Mouse (Mus musculus): Measurements from ENCODE around the gene Gm17720. TPM values are rescaled to one million over a fixed set of nuclear protein-coding genes. Genes with fewer than 3 reads are reported as not detected.

Gene Gm17720
- total RNA-seq (2017) = not detected in 2 replicates

DNA sequence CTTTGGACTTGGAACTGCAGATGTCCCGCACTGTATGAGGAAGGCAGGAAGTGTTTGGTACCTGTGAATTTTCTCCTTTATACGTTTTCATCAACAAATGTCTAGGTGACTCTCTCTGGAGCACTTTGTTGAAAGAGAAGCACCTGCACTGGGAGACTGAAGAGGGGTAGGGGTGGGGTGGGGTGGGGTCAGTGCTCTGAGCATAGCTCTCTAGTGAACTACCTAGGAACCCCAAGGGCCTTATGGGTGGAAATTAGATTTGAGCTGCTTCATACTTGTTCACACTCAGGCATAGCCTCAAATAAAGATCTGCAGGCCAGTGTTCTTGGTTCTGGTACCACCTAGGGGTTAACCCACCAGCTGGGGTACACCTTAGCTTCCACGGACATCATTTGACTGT, at the start of gene Gm17720:
Gene Gm17720, minus strand, starts transcription at position 101 of the 400 bp plus-strand sequence.
- ATAC-seq (ENCODE audit: extremely low read depth, insufficient number of reproducible peaks, low FRiP score, poor library complexity, severe bottlenecking) = no peak

DNA sequence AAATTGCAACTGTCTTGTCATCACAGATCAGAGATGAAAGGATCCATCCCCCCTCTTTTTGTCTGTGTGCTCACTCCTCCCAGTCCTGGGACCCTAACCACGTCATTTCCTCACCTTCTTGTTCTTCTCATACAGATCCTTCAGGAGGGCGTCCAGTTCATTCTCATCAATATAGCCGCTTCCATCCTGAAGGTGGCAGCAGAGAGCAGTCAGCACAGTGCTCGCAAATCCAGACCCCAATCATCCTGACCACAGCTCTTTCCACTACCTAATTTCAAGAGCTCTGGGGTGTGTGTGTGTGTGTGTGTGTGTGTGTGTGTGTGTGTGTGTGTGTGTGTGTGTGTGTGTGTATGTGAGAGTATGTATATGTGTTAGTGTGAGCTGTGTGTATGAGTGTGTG, 43.0 kb upstream of the Gm17720 start:
- ATAC-seq (ENCODE audit: extremely low read depth, insufficient number of reproducible peaks, low FRiP score, poor library complexity, severe bottlenecking) = no peak

DNA sequence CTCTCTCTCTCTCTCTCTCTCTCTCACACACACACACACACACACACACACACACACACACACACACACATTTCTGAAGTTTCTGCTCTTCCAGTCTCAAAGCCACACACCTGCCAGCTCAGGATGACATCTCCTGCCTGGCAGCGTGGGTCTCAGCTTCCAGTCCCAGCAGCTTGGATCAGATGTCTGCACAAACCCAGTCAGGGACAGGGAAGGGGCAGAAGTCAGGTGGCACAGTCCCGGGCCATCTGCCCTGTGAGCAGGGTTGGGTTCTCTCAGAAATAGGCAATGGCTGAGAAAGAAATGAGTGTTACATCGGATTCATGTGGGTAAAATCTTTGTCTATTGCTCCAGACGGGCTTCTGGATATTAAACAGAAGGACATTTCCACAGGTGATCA, 38.2 kb upstream of the Gm17720 start:
- ATAC-seq (ENCODE audit: extremely low read depth, insufficient number of reproducible peaks, low FRiP score, poor library complexity, severe bottlenecking) = no peak

DNA sequence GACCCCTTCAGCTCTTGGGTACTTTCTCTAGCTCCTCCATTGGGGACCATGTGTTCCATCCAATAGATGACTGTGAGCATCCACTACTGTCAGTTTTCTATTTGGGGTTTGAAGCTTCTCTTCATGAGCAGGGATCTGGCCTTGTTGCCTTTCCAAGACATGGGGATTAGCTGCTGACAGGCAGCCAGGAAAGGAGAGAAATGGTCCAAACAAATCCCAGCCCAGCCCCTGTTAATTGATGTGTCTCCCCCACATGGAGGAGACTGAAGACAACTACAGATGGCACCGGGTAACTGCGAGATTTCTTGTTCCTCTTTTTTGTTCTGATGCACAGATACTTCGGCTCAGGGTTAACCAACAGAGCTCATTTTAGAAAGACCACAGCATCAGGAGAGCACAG, 37.6 kb upstream of the Gm17720 start:
- ATAC-seq (ENCODE audit: extremely low read depth, insufficient number of reproducible peaks, low FRiP score, poor library complexity, severe bottlenecking) = no peak

DNA sequence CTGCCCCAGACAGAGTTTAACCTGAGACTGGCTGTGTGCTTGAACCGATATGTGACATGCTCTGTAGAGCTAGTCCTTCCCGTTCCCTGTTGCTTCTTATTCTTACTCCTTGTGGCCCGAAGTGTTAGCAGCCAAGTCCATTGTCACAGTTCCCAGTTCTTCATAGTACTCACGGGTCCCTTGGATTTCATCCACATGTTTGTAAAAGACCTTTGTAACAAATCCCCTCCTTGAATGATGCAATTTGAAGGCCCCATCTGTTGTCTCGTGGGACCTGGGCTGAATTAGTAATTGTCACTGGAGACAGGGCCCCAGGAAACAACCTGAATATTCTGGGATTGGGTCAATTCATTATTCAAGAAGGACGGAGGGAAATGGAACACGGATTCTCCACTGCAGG, 33.0 kb upstream of the Gm17720 start:
- ATAC-seq (ENCODE audit: extremely low read depth, insufficient number of reproducible peaks, low FRiP score, poor library complexity, severe bottlenecking) = no peak

DNA sequence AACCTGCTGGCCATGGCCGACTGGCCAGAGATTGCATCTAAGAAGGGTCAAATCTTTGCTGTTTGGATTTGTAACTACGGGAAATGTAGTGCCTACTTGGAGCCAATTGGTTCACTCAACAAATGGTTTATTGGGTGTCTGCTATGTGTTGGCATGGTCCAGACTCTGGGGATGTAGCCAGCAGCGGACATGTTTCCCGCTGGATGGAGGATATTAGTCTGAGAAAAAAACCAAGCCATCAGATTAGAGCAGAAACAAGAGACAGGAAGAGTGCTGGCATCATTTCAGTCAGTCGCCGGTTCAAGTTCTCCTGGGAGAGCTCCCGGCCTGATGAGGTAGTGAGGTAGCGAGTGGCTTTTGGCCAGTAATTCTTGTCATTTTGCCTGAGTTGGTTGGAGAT, 31.7 kb upstream of the Gm17720 start:
- ATAC-seq (ENCODE audit: extremely low read depth, insufficient number of reproducible peaks, low FRiP score, poor library complexity, severe bottlenecking) = no peak

DNA sequence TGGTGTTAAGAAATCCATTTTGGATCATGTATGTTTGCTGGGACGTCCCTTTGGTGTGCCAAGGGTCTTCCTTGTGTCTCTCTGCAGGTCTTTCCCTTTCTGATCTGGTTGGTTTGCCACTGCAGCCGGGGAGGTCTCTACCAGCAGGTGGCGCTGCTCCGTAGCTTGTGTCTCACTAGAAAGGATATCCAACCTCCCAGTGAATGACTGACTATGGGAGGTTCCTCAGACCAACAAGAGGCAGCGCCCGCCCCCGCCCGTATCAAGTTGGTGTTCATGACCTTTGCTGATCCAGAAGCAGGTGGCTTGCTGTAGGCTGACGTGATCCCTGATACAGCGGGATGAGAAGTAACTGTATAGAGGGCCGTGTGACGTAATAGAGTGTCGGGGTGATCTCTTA, 28.0 kb upstream of the Gm17720 start:
- ATAC-seq (ENCODE audit: extremely low read depth, insufficient number of reproducible peaks, low FRiP score, poor library complexity, severe bottlenecking) = no peak

DNA sequence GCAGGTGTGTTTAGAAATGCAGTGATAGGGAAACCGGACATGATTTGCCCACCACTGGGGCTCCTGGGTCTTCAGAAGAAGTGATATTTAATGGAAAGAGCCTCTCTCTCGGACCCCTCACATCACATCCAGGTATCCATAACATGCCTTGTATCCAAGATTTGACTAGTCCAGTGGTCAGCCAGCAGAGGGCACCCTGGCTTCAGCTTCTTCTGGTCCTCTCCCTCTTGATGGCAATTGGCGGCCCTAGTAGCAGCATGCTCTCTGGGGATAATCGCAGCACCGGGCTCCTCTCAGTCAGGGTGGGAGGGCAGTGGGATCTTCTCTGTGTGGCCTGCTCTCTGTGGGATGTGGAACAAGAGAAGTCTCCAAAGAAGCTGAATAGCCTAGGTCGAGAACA, 17.2 kb upstream of the Gm17720 start:
- ATAC-seq (ENCODE audit: extremely low read depth, insufficient number of reproducible peaks, low FRiP score, poor library complexity, severe bottlenecking) = no peak

DNA sequence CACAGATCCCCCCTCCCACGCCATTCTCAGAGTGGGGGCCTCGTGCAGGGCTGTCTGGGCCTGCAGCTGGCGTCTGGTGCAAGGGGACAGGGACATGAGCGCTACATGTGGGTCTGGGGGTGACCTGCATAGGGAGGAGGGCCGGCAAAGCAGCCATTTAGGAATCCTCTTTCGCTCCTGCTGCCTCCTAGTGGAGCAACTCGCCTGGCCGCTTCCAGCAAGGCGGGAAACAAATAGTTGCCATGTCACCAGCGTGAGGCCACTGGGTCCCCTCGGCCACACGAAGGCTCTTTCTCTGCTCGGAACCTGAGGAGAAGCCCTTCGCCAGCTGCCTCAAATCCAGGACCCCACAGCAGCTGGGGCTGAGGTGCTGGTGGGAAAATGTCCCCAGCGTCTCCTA, 877 bp downstream of the Gm17720 start:
- no peak for ATAC-seq (ENCODE audit: extremely low read depth, insufficient number of reproducible peaks, low FRiP score, poor library complexity, severe bottlenecking)

DNA sequence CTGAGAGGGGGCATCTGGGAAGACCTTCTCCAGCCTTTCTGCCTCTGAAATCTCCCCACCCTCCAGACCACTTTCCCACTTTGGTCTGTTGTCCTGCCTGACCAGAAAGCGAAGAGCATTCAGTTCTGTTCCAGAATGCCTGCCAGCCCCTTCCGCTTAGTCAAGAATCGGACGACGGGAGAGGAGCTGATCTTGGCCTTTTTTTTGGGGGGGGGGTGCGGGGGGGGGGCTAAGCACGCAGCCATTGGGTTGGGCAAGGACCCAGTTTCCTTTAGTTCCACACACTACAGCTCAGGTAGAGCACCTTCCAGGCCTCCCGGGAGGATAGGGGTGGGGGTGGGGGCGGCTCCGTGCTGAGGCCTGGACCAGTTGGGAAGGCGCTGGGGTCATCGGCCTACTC, 1.6 kb downstream of the Gm17720 start, which contains the start of gene Gm21964:
Gene Gm21964, plus strand, starts transcription at position 301 of the 400 bp plus-strand sequence.
- ATAC-seq (ENCODE audit: extremely low read depth, insufficient number of reproducible peaks, low FRiP score, poor library complexity, severe bottlenecking) = no peak

DNA sequence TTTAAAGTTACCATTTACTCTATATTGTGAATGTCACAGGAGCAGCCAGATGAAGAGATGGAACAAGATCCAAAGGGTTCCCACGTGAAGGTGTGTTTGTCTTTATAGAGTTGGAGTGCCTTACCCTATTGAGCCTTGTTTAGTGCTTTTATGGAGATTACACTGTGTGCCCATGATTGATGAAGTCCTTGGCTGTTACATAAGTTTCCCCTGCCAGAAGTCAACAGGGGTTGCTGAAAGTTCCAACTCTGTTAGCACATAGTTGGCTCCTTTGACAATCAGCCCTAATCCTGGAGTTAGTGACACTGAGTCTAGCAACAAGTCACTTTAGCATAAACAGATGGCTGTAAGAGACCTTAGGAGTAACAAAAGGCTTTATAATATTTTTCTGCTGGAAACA, 10.7 kb downstream of the Gm17720 start:
- ATAC-seq (ENCODE audit: extremely low read depth, insufficient number of reproducible peaks, low FRiP score, poor library complexity, severe bottlenecking) = no peak

DNA sequence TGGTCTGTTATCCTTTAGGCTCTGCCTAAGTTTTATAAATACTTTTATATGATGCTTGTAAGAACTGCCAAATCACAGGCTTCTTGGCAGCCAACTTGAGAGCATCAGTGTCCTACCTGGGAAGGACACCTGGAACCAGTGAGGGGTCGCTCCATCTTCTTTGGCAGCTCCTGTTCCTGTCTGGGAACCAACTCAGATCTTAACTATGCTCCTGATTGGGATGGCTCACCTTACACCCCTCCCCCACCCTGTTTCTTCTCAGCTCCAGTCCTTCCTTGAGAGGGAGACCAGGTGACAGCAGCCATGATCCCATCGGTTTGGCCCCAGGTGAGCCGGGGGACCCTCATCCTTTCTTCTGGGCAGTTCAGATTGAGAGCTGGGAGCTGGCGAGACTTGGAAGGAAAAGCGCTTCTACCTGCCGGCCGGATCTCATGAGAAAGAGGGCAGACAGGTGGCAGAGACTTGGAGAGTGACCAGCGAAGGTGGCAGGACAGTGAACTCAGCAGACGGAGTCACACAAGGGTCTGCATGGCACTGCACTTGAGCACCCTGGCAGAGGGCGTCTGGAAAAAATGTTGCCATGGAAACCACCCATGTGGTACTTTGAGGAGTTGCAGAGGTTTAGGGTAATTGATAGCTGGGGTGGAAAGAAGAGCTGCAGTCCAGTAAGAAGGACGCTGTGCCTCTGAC, 20.0 kb downstream of the Gm17720 start:
- ATAC-seq (ENCODE audit: extremely low read depth, insufficient number of reproducible peaks, low FRiP score, poor library complexity, severe bottlenecking) = no peak

DNA sequence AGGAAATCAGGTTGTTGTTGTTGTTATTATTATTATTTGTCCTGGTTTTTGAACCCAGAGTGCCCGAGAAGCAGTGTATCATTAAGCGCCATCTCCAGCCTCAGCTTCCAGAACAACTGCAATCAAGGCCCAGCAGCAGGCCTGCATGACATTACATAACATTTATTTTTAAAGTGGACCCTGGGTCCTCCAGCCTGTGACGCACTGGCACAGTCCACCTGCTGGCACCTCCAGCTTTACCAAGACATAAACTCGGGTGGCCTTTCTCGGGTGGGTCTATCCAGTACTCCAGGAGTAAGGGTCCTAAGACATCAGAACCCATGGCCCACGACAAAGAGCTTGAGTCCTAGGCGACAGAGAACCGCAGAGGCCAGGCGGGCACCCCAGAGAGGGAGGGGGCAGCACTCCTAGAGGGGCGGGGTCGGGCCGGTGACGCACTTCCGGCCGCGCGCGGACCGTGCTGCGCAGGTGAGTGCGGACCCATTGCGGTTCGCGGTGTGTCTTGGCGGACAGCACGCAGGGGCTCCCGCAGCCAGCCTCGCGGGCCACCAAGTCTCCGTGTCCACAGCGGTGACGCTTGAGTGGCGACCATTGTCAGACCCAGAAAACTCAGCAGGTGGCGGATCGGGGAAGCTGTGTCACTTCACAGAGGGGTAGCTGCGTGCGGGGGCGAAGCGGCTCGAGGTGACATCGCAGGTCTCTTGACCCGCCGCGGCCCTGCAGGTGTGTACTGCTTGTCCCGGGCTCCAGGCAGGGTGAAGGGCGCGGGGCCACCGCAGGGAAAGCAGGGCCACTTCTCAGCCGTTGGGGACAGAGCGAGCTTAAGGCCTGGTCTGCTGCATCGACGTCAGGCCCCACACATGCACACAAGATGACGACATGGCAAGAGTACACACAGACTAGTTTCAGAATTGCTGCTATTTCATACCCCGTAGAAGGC, 23.0 kb downstream of the Gm17720 start, which contains the start of gene Zfp612:
Gene Zfp612, plus strand, starts transcription at position 465 of the 940 bp plus-strand sequence.
- ATAC-seq (ENCODE audit: extremely low read depth, insufficient number of reproducible peaks, low FRiP score, poor library complexity, severe bottlenecking) = no peak

DNA sequence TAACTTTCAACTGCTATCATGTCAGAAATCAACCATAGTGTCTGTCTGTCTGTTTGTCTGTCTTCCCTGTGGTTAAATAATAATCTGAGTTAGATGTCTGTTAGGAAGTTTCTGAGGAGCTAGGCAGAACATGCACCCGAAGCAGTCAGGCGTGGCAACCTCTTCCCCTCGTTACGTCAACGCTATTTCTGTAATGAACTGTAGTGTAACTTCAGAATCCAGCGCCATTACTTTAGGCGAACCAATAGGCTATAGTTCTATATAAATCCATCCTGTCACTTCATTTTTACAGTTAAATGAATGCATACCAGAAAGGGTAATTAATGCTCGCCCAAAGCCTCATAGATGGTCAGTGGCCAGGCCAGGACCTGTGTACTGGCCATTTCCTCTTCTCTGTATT, 28.1 kb downstream of the Gm17720 start:
- no peak for ATAC-seq (ENCODE audit: extremely low read depth, insufficient number of reproducible peaks, low FRiP score, poor library complexity, severe bottlenecking)

DNA sequence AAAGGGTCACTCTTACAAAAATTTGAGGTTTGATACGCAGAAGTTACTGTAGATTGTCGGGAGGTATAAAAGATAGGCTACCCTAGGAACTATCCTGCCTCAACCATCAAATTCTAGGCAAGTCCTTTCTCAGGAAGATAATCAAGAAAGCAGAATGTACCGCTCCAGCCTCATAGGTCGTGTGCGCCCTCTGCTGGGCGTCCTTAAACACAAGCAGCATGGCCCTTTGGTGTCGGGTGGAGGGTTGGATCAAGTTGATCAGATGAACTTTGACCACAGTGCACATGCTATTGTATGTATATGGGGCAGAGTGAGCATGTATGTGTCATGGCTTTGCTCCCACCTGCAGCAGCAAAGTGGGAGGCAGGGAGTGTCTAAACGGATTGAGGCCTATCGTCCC, 31.0 kb downstream of the Gm17720 start:
- ATAC-seq (ENCODE audit: extremely low read depth, insufficient number of reproducible peaks, low FRiP score, poor library complexity, severe bottlenecking) = no peak

DNA sequence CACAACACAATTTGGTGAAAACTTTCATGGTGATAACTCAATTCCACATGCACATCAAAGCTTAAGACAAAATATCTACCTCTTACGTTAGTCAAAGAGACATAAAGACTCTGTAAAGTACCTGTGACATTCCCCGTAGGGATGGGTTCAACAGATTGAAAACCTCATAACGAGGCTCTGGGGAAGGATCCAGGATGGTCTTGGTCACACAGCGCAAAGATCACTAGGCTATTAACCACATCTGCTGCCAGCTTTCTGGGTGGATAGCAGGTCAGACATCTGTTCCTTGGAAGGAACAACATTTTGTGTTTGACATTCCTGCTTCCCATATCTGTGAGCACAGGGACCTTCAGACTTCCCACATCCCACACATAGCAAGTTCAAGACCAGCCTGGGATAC, 32.8 kb downstream of the Gm17720 start:
- ATAC-seq (ENCODE audit: extremely low read depth, insufficient number of reproducible peaks, low FRiP score, poor library complexity, severe bottlenecking) = no peak

DNA sequence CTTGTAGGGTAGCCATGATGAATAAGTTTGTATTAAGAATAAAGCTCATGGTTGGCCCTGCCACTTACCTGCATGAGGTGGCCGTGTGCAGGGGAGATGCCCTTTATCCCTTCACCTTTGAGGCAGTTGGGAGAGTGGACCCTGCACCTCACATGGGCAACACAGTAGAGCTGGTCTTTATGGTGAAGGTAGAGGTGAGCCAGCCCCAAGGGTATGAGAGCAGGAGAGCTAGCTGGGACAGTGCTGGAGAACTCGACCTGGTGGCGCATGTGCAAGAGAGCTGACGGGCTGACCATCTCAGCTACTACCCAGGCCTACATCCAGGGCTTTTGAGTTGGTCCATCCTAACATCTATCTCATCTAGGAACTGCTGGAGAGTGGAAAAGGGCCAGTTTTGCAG, 36.9 kb downstream of the Gm17720 start:
- ATAC-seq (ENCODE audit: extremely low read depth, insufficient number of reproducible peaks, low FRiP score, poor library complexity, severe bottlenecking) = no peak

DNA sequence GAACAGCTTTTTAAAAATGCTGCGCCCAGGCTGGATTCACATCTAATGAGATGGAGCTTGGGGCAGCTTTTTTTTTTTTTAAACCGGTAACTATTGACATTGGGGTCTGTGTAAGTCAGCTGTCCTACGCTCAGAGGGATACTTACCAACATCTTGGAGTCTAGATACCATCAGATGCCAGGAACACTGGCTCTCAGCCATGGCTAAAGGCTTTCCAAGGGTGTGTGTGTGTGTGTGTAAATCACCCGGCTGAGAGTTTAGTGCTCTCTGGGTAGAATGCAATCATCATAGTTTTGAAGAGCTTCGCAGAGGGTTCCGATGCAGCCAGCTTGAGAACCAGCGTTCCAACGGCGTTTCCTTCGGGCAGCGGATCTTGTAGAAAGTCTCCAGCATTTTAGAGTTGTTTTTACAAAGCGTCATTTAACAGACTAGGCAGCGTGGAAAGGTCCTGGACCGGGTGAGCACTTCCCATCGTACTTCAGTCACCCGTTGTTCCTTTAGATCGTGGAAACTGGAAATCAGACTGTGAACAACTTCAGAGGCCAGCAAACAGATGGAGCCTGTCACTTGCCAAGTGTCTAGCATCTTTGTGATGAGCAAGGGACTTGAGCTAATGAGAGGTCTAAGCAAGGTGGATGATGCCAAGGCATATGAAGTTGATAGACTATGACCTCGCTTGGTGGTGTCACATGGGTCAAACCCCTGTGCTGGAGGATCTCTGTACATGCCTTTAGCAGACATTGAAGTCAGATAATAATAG, 37.8 kb downstream of the Gm17720 start:
- ATAC-seq (ENCODE audit: extremely low read depth, insufficient number of reproducible peaks, low FRiP score, poor library complexity, severe bottlenecking) = no peak

DNA sequence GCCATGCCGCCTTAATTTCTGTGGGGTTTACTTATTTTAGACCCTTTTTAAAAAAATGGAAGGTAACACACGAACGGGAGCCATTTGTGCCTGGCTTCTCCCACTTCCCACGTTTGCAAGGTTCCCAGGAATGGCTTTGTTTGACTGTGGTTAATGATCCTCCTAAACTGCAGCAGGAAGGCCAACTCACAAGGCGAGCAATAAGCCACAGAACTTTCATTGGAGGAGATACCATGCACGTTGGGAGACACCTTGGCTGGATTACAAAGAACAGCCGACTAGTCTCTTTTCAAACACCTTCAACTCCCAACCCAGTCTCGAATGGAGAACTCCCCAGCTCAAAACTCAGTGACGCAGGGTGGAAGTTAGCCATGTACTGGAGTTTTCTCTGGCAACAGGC, 38.4 kb downstream of the Gm17720 start:
- ATAC-seq (ENCODE audit: extremely low read depth, insufficient number of reproducible peaks, low FRiP score, poor library complexity, severe bottlenecking) = no peak
